Mouse (Mus musculus) testis, adult 2 months (tissue): ENCODE results near the gene Lzts3. TPM values are rescaled to one million over a fixed set of nuclear protein-coding genes. Genes with fewer than 3 reads are reported as not detected.
"Not testable (repeated sequence)": the region's sequence is repeated elsewhere in the genome, so short reads cannot be mapped to it uniquely, and the experiment has no call there.

Experiments used
- H3K27ac ChIP-seq: fragments of 200-500 bp; 2 replicates; pipeline ENCODE4 v1.5.1; 2012; ENCODE audit warnings: low read depth, low read length; ENCODE audit not compliant: control insufficient read depth, insufficient read depth
- H3K27me3 ChIP-seq: fragments of 200-500 bp; 2 replicates; pipeline ENCODE4 v1.6.1; 2012; ENCODE audit warnings: mild to moderate bottlenecking, low read length, moderate library complexity; ENCODE audit not compliant: control insufficient read depth, insufficient read depth
- H3K36me3 ChIP-seq: fragments of 200-500 bp; 2 replicates; pipeline ENCODE4 v1.6.1; 2012; ENCODE audit warnings: mild to moderate bottlenecking, low read length; ENCODE audit not compliant: control insufficient read depth, insufficient read depth
- H3K4me1 ChIP-seq: fragments of 200-500 bp; 2 replicates; pipeline ENCODE4 v1.6.1; 2012; ENCODE audit warnings: low read length; ENCODE audit not compliant: control insufficient read depth, insufficient read depth
- H3K4me3 ChIP-seq: fragments of 200-500 bp; 2 replicates; pipeline ENCODE4 v1.5.1; 2012; ENCODE audit warnings: low read depth, mild to moderate bottlenecking, low read length, moderate library complexity, mixed read lengths; ENCODE audit not compliant: control insufficient read depth
- CTCF ChIP-seq: fragments of 200-500 bp; IDR thresholded peaks from 2 replicates; pipeline ENCODE4 v1.5.1; 2012; ENCODE audit warnings: low read depth, mild to moderate bottlenecking, inconsistent platforms, low read length, moderate library complexity; ENCODE audit not compliant: control insufficient read depth, insufficient read depth, insufficient replicate concordance
- POLR2A ChIP-seq: fragments of 200-500 bp; IDR thresholded peaks from 2 replicates; pipeline ENCODE4 v1.6.1; 2012; ENCODE audit warnings: low read depth, mild to moderate bottlenecking, inconsistent platforms, low read length, moderate library complexity; ENCODE audit not compliant: control insufficient read depth
- polyA plus RNA-seq: library from polyadenylated mRNA; depleted of rRNA; stranded (reverse); fragments of >200 nt; gene quantifications from 2 replicates; pipeline ENCODE4 v1.2.3, GENCODE M21; 2012

Gene Lzts3
- polyA plus RNA-seq, 1 experiment: 4.3 TPM

- Histone ChIP-seq H3K4me3 (no peak overlapping the region), H3K4me1 (no peaks in the 10 kb centered on the region), H3K36me3 (no peaks in the 10 kb centered on the region), H3K27ac (no peak overlapping the region), H3K27me3 (no peaks in the 10 kb centered on the region)
- TF ChIP-seq POLR2A: no peak
- no peak for TF ChIP-seq CTCF
Observed at GRCm38 (mm10) chr2:130653303-130653702, 10.7 kb upstream of the Lzts3 start.

GRCm38 (mm10) chr2:130649028-130649427 is 6.4 kb upstream of the Lzts3 start:
- H3K27ac ChIP-seq, H3K4me3 ChIP-seq, H3K36me3 ChIP-seq, H3K4me1 ChIP-seq, H3K27me3 ChIP-seq: not testable (repeated sequence)

- Histone ChIP-seq H3K36me3 (no peaks in the 10 kb centered on the region), H3K4me1 (peaks cover 9% of the 10 kb centered on the region), H3K27ac (no peak overlapping the region), H3K27me3 (no peaks in the 10 kb centered on the region), H3K4me3 (no peak overlapping the region)
- TF ChIP-seq POLR2A: no peak
- TF ChIP-seq CTCF: no peak
Observed at GRCm38 (mm10) chr2:130645198-130645597, 2.6 kb upstream of the Lzts3 start.

GRCm38 (mm10) chr2:130642197-130642660 is 374 bp downstream of the Lzts3 start:
- Histone ChIP-seq H3K27me3 (no peaks in the 10 kb centered on the region), H3K27ac (no peak overlapping the region)
- no peak for TF ChIP-seq CTCF
- TF ChIP-seq POLR2A: no peak

GRCm38 (mm10) chr2:130641351-130642025 is 1.1 kb downstream of the Lzts3 start:
- peaks cover 12% of the 10 kb centered on the region for H3K4me1 ChIP-seq
- no peak overlapping the region for H3K4me3 ChIP-seq
- no peak overlapping the region for H3K27ac ChIP-seq
- TF ChIP-seq POLR2A (no peak), CTCF (no peak)
- H3K36me3 ChIP-seq: no peaks in the 10 kb centered on the region
- H3K27me3 ChIP-seq: no peaks in the 10 kb centered on the region

More at GRCm38 (mm10) chr2:130642197-130642660, 374 bp downstream of the Lzts3 start:
- Histone ChIP-seq H3K4me3 (peak overlapping the region; percentile 87), H3K4me1 (peaks cover 12% of the 10 kb centered on the region), H3K36me3 (no peaks in the 10 kb centered on the region)

- H3K27me3 ChIP-seq: no peaks in the 10 kb centered on the region
- H3K36me3 ChIP-seq: no peaks in the 10 kb centered on the region
- no peak overlapping the region for H3K4me3 ChIP-seq
- H3K27ac ChIP-seq: no peak overlapping the region
- H3K4me1 ChIP-seq: peaks cover 17% of the 10 kb centered on the region
- TF ChIP-seq CTCF (no peak), POLR2A (no peak)
Observed at GRCm38 (mm10) chr2:130639276-130639675, 3.3 kb downstream of the Lzts3 start.

GRCm38 (mm10) chr2:130638101-130638611 is 4.4 kb downstream of the Lzts3 start:
- TF ChIP-seq CTCF (no peak), POLR2A (no peak)
- Histone ChIP-seq H3K27me3 (no peaks in the 10 kb centered on the region), H3K36me3 (no peaks in the 10 kb centered on the region), H3K27ac (no peak overlapping the region), H3K4me1 (peaks cover 21% of the 10 kb centered on the region), H3K4me3 (no peak overlapping the region)

- Histone ChIP-seq H3K27ac (no peak overlapping the region), H3K4me1 (peaks cover 12% of the 10 kb centered on the region), H3K4me3 (no peak overlapping the region), H3K36me3 (no peaks in the 10 kb centered on the region), H3K27me3 (no peaks in the 10 kb centered on the region)
- TF ChIP-seq CTCF: no peak
- TF ChIP-seq POLR2A: no peak
Observed at GRCm38 (mm10) chr2:130635847-130636246, 6.8 kb downstream of the Lzts3 start.
